Mouse (Mus musculus) thymus, postnatal 25 days (tissue): ENCODE data around the gene Akap13.

Experiments
- DNase-seq: peaks from one replicate; pipeline ENCODE4 v3.0.0; 2022

Gene Akap13

GRCm38 (mm10) chr7:75642178-75642777 is 186.9 kb downstream of the Akap13 start:
- DNase-seq: no peak

- DNase-seq: no peak
Observed at GRCm38 (mm10) chr7:75642846-75643563, 187.7 kb downstream of the Akap13 start.

- no peak for DNase-seq
Observed at GRCm38 (mm10) chr7:75643986-75644385, 188.7 kb downstream of the Akap13 start.

DNA sequence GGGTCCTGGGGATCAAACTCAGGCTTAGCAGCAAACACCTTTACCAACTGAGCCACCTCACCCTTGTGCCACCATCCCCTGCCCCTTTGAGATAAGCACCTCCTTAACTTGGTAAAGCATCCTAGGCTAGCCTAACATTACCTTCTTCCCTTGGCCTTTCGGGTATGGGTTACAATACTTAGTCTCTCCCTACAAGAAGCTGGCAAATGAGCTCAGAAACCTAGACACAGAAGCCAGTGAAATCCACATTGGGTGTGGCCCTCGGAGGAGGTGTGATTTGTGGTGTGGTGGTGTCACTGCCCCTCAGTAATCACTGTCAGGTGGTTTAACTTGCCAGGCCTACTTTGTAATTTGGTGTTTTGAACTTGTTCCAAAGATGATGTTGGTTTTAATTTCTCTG is 189.3 kb downstream of the Akap13 start:
- no peak for DNase-seq

GRCm38 (mm10) chr7:75645156-75645933 is 190.0 kb downstream of the Akap13 start:
- no peak for DNase-seq

GRCm38 (mm10) chr7:75648051-75648450 is 192.7 kb downstream of the Akap13 start:
- no peak for DNase-seq

- DNase-seq: no peak
Observed at GRCm38 (mm10) chr7:75648961-75649360, 193.6 kb downstream of the Akap13 start.

DNA sequence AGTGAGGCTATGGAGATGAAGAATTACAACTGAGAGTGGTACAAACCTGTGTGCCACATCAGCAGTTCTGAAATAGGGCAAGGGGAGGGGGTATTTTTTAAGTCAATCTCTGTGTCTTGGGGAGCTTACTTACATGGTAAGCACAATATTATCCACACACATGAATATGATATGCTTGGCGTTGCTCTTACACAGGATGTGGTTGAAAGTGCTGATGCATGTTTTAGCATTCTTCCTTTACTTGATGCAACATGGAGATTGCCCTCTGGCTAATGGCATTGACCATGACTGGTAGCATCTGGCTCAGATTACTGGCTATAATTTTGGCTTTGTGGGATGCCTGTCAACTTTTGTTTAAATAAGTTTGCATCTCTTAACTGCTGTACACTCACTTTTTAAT is 194.6 kb downstream of the Akap13 start:
- DNase-seq: no peak

GRCm38 (mm10) chr7:75653684-75654317 is 198.5 kb downstream of the Akap13 start:
- no peak for DNase-seq

DNA sequence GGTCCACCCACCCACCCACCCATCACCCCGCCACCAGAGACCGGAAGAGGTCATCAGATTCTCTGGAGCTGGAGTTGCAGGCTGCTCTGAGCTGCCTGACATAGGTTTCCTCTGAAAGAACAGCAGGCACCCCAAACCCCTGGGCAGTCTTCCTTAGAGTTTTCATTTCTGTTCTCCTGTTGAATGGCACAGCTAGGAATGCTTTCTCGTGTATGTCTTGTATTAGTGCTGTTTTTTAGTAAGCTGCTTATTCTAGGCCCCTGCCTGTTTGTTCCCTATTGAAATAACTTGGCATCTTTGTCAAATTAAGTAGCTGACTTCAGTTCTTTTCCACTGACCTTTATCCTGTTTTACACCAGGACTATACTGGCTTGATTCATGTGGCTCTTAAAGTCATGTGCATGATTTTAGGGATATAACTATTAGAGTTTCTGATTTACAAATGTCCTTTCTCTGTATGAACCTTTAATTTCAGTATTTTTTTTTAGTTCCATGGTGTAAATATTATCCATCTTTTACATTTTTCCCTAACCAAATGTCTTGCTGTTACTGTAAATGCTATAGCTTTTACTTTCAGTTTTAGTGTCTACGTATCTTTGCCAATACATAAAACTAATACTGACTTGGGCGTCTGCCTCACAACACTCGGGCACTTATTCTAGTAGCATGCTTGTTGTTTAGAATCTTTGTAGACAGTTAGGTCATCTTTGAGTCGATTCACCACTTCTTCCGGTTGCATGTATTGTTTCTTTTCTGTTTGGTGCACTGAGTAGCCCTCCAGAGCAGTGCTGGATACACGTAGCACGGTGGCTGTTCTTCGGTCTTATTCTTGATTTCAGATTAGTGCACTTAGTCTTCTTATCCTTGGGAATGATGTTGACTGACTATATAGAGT is 200.1 kb downstream of the Akap13 start:
- DNase-seq: no peak

- DNase-seq: no peak
Observed at GRCm38 (mm10) chr7:75656297-75656852, 201.0 kb downstream of the Akap13 start.

- no peak for DNase-seq
Observed at GRCm38 (mm10) chr7:75656896-75657295, 201.6 kb downstream of the Akap13 start.

DNA sequence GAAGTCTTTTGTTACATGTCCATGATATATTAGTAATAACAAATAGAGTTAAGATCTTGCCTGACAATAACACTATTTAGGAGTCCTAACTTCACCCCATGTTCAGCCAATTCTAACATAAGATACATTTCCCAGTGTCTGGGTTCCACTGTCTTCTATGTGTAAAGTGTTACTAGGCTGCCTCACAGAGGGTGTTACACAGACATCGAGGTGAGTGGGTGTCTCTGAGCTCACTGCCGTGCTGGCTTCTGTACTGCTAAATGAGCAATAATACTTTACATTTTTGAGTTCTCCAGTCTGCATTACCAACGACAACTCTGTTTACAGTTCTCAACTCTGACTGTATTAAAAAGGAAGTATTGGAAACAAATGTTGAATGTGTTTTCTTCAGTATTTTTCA is 209.1 kb downstream of the Akap13 start:
- DNase-seq: no peak

GRCm38 (mm10) chr7:75666982-75667381 is 211.6 kb downstream of the Akap13 start:
- DNase-seq: no peak

DNA sequence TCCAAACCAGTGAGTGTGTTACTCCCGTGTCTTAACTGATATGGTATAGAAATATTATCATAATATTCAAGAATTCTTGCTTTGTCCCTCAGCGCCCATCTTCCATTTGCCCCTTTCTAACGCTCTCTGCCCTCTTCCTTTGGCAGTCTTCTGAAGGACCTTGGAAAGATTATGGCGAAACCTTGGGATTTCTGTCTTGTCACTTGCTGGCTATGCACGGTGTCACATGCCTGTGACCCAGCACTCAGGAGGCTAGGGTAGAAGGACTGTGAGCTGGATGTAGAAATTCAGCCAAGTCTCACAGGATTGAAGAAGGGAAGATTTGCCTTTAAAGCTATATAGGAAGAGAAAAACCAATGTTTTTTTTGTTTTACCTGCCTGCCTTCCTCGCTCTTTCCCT is 212.2 kb downstream of the Akap13 start:
- DNase-seq: no peak

GRCm38 (mm10) chr7:75668396-75668795 is 213.1 kb downstream of the Akap13 start:
- DNase-seq: no peak

- no peak for DNase-seq
Observed at GRCm38 (mm10) chr7:75669416-75669815, 214.1 kb downstream of the Akap13 start.

- no peak for DNase-seq
Observed at GRCm38 (mm10) chr7:75679631-75680030, 224.3 kb downstream of the Akap13 start.

GRCm38 (mm10) chr7:75682901-75683300 is 227.6 kb downstream of the Akap13 start:
- no peak for DNase-seq

DNA sequence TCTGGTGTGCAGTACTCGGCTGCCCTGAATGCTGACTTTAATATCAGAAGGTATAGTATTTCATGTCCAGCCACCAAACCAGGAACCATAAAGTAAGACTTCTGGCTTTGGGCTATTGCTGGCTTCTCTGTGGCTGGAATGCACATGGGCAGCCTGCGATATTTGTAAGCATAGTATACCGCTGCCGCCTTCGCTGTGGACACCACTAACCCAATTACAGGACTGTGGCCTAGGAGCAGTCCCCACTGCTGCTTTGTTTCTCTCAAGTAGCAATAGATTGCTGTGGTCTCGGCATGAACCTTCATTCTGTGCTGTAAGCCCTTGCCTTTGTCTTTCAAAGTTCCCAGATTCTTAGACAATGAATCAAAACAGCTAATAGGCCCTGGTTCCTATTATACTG is 228.1 kb downstream of the Akap13 start:
- DNase-seq: no peak

DNA sequence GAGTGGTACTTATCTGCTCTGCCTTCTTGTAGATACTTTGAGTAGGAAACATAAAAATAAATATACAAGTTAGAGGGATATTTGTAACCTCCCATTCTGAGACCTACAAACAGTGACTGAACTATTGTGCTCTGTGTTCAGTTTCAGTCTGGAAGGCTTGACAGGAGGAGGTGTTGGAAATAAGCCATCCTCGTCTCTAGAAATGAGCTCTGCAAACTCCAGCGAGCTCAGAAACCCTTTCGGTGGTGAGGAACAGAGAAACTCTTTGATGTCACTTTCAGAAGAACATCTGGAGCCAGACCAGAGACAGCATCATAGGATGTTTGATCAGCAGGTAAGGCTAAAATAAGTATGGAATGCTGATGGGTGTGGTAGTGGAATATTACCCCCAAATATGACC is 229.6 kb downstream of the Akap13 start:
- DNase-seq: no peak
